Mouse (Mus musculus): ENCODE measurements at regions not wholly inside any gene's neighbourhood (a gene's known extent, or its start where the extent isn't known, plus 50 kb on each side); places are given as distances from the start of the nearest gene placed in this dataset.

GRCm38 (mm10) chr9:112996204-112996603 is 711.9 kb downstream of the Pdcd6ip start:
- no peak for ATAC-seq (replicated peaks; ENCODE audit: extremely low read depth, insufficient read depth, low FRiP score)
- H3K9me3 ChIP-seq (replicated peaks; ENCODE audit: control insufficient read depth, low read length) = no peaks in the 10 kb centered on the region
- no peaks in the 10 kb centered on the region for H3K27me3 ChIP-seq (ENCODE audit: control insufficient read depth, insufficient read depth, low read length)
- WGBS = 80% methylated on average over 1 of the region's 1 CpGs
- no peak overlapping the region for H3K27ac ChIP-seq (ENCODE audit: low read length)
- no peaks in the 10 kb centered on the region for H3K36me3 ChIP-seq (ENCODE audit: control insufficient read depth, insufficient read depth)
- no peak overlapping the region for H3K9ac ChIP-seq (ENCODE audit: low read length)
- H3K4me2 ChIP-seq (ENCODE audit: low read depth, low read length) = no peak overlapping the region
- no peak overlapping the region for H3K4me3 ChIP-seq (ENCODE audit: low read length)
- no peaks in the 10 kb centered on the region for H3K4me1 ChIP-seq (ENCODE audit: control insufficient read depth, insufficient read depth, low read length)

GRCm38 (mm10) chr9:112994774-112995173 is 713.3 kb downstream of the Pdcd6ip start:
- ATAC-seq (replicated peaks; ENCODE audit: extremely low read depth, insufficient read depth, low FRiP score) = no peak
- WGBS = 81% methylated on average over 4 of the region's 4 CpGs
- Histone ChIP-seq H3K27me3 (ENCODE audit: control insufficient read depth, insufficient read depth, low read length) (no peaks in the 10 kb centered on the region), H3K4me3 (ENCODE audit: low read length) (no peak overlapping the region), H3K4me2 (ENCODE audit: low read depth, low read length) (no peak overlapping the region), H3K36me3 (ENCODE audit: control insufficient read depth, insufficient read depth) (no peaks in the 10 kb centered on the region), H3K9ac (ENCODE audit: low read length) (no peak overlapping the region), H3K4me1 (ENCODE audit: control insufficient read depth, insufficient read depth, low read length) (no peaks in the 10 kb centered on the region), H3K9me3 (replicated peaks; ENCODE audit: control insufficient read depth, low read length) (no peaks in the 10 kb centered on the region), H3K27ac (ENCODE audit: low read length) (no peak overlapping the region)

- 62% methylated on average over 2 of the region's 2 CpGs for WGBS
- no peak for ATAC-seq (replicated peaks; ENCODE audit: extremely low read depth, insufficient read depth, low FRiP score)
- Histone ChIP-seq H3K27ac (ENCODE audit: low read length) (no peak overlapping the region), H3K4me1 (ENCODE audit: control insufficient read depth, insufficient read depth, low read length) (no peaks in the 10 kb centered on the region), H3K4me2 (ENCODE audit: low read depth, low read length) (no peak overlapping the region), H3K36me3 (ENCODE audit: control insufficient read depth, insufficient read depth) (no peaks in the 10 kb centered on the region), H3K9ac (ENCODE audit: low read length) (no peak overlapping the region), H3K4me3 (ENCODE audit: low read length) (no peak overlapping the region), H3K9me3 (replicated peaks; ENCODE audit: control insufficient read depth, low read length) (no peaks in the 10 kb centered on the region), H3K27me3 (ENCODE audit: control insufficient read depth, insufficient read depth, low read length) (no peaks in the 10 kb centered on the region)
These were observed 714.4 kb downstream of the Pdcd6ip start for GRCm38 (mm10) chr9:112993627-112994026.

- H3K27ac ChIP-seq (ENCODE audit: low read length) = no peak overlapping the region
- no peak overlapping the region for H3K4me3 ChIP-seq (ENCODE audit: low read length)
- no peak for ATAC-seq (replicated peaks; ENCODE audit: extremely low read depth, insufficient read depth, low FRiP score)
- H3K9ac ChIP-seq (ENCODE audit: low read length) = no peak overlapping the region
- WGBS = 19% methylated on average over 3 of the region's 3 CpGs
- no peak overlapping the region for H3K4me2 ChIP-seq (ENCODE audit: low read depth, low read length)
- no peaks in the 10 kb centered on the region for H3K9me3 ChIP-seq (replicated peaks; ENCODE audit: control insufficient read depth, low read length)
- H3K27me3 ChIP-seq (ENCODE audit: control insufficient read depth, insufficient read depth, low read length) = no peaks in the 10 kb centered on the region
- no peaks in the 10 kb centered on the region for H3K4me1 ChIP-seq (ENCODE audit: control insufficient read depth, insufficient read depth, low read length)
- no peaks in the 10 kb centered on the region for H3K36me3 ChIP-seq (ENCODE audit: control insufficient read depth, insufficient read depth)
These were observed 715.1 kb downstream of the Pdcd6ip start for GRCm38 (mm10) chr9:112992937-112993336.

- no peak overlapping the region for H3K4me2 ChIP-seq (ENCODE audit: low read depth, low read length)
- H3K4me1 ChIP-seq (ENCODE audit: control insufficient read depth, insufficient read depth, low read length) = no peaks in the 10 kb centered on the region
- H3K36me3 ChIP-seq (ENCODE audit: control insufficient read depth, insufficient read depth) = no peaks in the 10 kb centered on the region
- H3K9me3 ChIP-seq (replicated peaks; ENCODE audit: control insufficient read depth, low read length) = no peaks in the 10 kb centered on the region
- H3K9ac ChIP-seq (ENCODE audit: low read length) = no peak overlapping the region
- H3K27me3 ChIP-seq (ENCODE audit: control insufficient read depth, insufficient read depth, low read length) = no peaks in the 10 kb centered on the region
- no peak overlapping the region for H3K4me3 ChIP-seq (ENCODE audit: low read length)
- no peak for ATAC-seq (replicated peaks; ENCODE audit: extremely low read depth, insufficient read depth, low FRiP score)
- WGBS = 77% methylated on average over 6 of the region's 6 CpGs
- H3K27ac ChIP-seq (ENCODE audit: low read length) = no peak overlapping the region
These were observed 724.7 kb downstream of the Pdcd6ip start for GRCm38 (mm10) chr9:112983353-112983752.

- Histone ChIP-seq H3K36me3 (ENCODE audit: control insufficient read depth, insufficient read depth) (no peaks in the 10 kb centered on the region), H3K4me3 (ENCODE audit: low read length) (no peak overlapping the region), H3K4me1 (ENCODE audit: control insufficient read depth, insufficient read depth, low read length) (no peaks in the 10 kb centered on the region), H3K27me3 (ENCODE audit: control insufficient read depth, insufficient read depth, low read length) (no peaks in the 10 kb centered on the region), H3K4me2 (ENCODE audit: low read depth, low read length) (no peak overlapping the region), H3K9ac (ENCODE audit: low read length) (no peak overlapping the region), H3K27ac (ENCODE audit: low read length) (no peak overlapping the region), H3K9me3 (replicated peaks; ENCODE audit: control insufficient read depth, low read length) (no peaks in the 10 kb centered on the region)
- WGBS = 61% methylated on average over 1 of the region's 1 CpGs
- no peak for ATAC-seq (replicated peaks; ENCODE audit: extremely low read depth, insufficient read depth, low FRiP score)
These were observed 715.8 kb upstream of the Arpp21 start for GRCm38 (mm10) chr9:112951567-112951966.

GRCm38 (mm10) chr9:112950056-112950455 is 714.3 kb upstream of the Arpp21 start:
- H3K9me3 ChIP-seq (replicated peaks; ENCODE audit: control insufficient read depth, low read length) = no peaks in the 10 kb centered on the region
- H3K9ac ChIP-seq (ENCODE audit: low read length) = no peak overlapping the region
- no peaks in the 10 kb centered on the region for H3K36me3 ChIP-seq (ENCODE audit: control insufficient read depth, insufficient read depth)
- no peaks in the 10 kb centered on the region for H3K27me3 ChIP-seq (ENCODE audit: control insufficient read depth, insufficient read depth, low read length)
- no peak overlapping the region for H3K4me2 ChIP-seq (ENCODE audit: low read depth, low read length)
- WGBS = 55% methylated on average over 2 of the region's 2 CpGs
- no peak overlapping the region for H3K4me3 ChIP-seq (ENCODE audit: low read length)
- no peak for ATAC-seq (replicated peaks; ENCODE audit: extremely low read depth, insufficient read depth, low FRiP score)
- H3K4me1 ChIP-seq (ENCODE audit: control insufficient read depth, insufficient read depth, low read length) = no peaks in the 10 kb centered on the region
- no peak overlapping the region for H3K27ac ChIP-seq (ENCODE audit: low read length)

GRCm38 (mm10) chr9:112938781-112939180 is 703.0 kb upstream of the Arpp21 start:
- Histone ChIP-seq H3K9ac (ENCODE audit: low read length) (no peak overlapping the region), H3K4me2 (ENCODE audit: low read depth, low read length) (no peak overlapping the region), H3K27ac (ENCODE audit: low read length) (no peak overlapping the region), H3K36me3 (ENCODE audit: control insufficient read depth, insufficient read depth) (no peaks in the 10 kb centered on the region), H3K27me3 (ENCODE audit: control insufficient read depth, insufficient read depth, low read length) (no peaks in the 10 kb centered on the region), H3K4me1 (ENCODE audit: control insufficient read depth, insufficient read depth, low read length) (no peaks in the 10 kb centered on the region), H3K4me3 (ENCODE audit: low read length) (no peak overlapping the region), H3K9me3 (replicated peaks; ENCODE audit: control insufficient read depth, low read length) (no peaks in the 10 kb centered on the region)
- ATAC-seq (replicated peaks; ENCODE audit: extremely low read depth, insufficient read depth, low FRiP score) = no peak

- no peaks in the 10 kb centered on the region for H3K9me3 ChIP-seq (replicated peaks; ENCODE audit: control insufficient read depth, low read length)
- H3K4me1 ChIP-seq (ENCODE audit: control insufficient read depth, insufficient read depth, low read length) = no peaks in the 10 kb centered on the region
- H3K27me3 ChIP-seq (ENCODE audit: control insufficient read depth, insufficient read depth, low read length) = no peaks in the 10 kb centered on the region
- no peak overlapping the region for H3K27ac ChIP-seq (ENCODE audit: low read length)
- no peak overlapping the region for H3K4me2 ChIP-seq (ENCODE audit: low read depth, low read length)
- H3K4me3 ChIP-seq (ENCODE audit: low read length) = no peak overlapping the region
- no peak for ATAC-seq (replicated peaks; ENCODE audit: extremely low read depth, insufficient read depth, low FRiP score)
- 65% methylated on average over 6 of the region's 6 CpGs for WGBS
- no peak overlapping the region for H3K9ac ChIP-seq (ENCODE audit: low read length)
- H3K36me3 ChIP-seq (ENCODE audit: control insufficient read depth, insufficient read depth) = no peaks in the 10 kb centered on the region
These were observed 673.8 kb upstream of the Arpp21 start for GRCm38 (mm10) chr9:112909311-112910101.
